Mouse (Mus musculus) embryonic fibroblast, embryonic 13.5 days (primary cell): ENCODE results near the gene Ciao2a.

ENCODE experiments used
- CTCF ChIP-seq: IDR thresholded peaks from 2 replicates; pipeline ENCODE4 v1.5.1; 2011; ENCODE audit warnings: mild to moderate bottlenecking, control low read depth, low read length, moderate library complexity, borderline replicate concordance; ENCODE audit not compliant: insufficient read depth
- POLR2A ChIP-seq: IDR thresholded peaks from 2 replicates; pipeline ENCODE4 v1.6.1; 2011; ENCODE audit warnings: low read depth, mild to moderate bottlenecking, control low read depth, low read length, moderate library complexity

DNA sequence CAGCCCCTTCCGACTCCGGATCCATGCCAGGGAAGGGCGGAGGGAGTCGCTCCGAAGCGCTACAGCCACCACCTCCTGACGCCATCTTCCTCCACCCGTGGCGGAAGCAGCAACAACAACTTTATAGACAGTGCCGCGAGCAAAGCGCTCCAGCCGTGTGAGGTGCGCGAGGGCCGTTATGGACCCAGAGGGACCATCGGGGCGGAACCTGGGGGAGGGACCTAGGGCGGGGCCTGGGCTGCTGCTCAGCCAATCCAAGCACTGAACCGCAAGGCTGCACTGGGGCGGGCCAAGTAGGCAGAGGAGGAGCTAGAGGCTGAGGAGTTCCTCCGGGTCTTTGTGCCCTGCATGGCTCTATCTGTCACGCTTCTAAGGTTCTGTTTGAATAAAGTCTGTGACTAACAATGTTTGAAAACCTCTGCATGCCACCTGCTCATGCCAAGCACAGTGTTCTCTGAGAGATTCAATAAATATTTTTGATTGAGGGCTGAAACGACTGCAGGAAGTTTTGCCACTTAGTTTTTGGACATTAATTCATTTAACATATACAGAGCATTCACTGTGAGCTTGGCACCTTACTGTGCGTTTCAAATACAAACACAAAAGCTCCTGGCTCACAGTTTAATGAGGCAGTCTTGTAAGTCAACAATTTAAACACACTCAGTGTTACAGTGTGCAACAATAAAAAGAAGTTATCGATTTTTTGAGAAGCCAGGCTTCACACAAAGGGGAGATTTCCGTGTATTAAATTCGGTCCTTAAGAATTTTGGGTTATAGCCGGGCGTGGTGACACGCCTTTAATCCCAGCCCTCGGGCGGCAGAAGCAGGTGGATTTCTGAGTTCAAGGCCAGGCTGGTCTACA is 1.5 kb upstream of the Ciao2a start:
- TF ChIP-seq CTCF (no peak), POLR2A (peak; percentile 95)
